Mouse (Mus musculus) layer of hippocampus, postnatal 36 days (tissue): Measurements from ENCODE around the gene Nr1i2. TPM values are rescaled to one million over a fixed set of nuclear protein-coding genes. Genes with fewer than 3 reads are reported as not detected.
"Not testable (repeated sequence)": the region's sequence is repeated elsewhere in the genome, so short reads cannot be mapped to it uniquely, and the experiment has no call there.

ENCODE experiments used
- DNase-seq, 2 experiments: peaks; one replicate each; pipeline ENCODE4 v3.0.0; 2022
- total RNA-seq, 2 experiments: library from RNA; stranded (reverse); gene quantifications; 2 replicates each; pipeline ENCODE4 v1.2.3; 2021

Gene Nr1i2
- total RNA-seq, 2 experiments from 2014 or later: not detected

DNA sequence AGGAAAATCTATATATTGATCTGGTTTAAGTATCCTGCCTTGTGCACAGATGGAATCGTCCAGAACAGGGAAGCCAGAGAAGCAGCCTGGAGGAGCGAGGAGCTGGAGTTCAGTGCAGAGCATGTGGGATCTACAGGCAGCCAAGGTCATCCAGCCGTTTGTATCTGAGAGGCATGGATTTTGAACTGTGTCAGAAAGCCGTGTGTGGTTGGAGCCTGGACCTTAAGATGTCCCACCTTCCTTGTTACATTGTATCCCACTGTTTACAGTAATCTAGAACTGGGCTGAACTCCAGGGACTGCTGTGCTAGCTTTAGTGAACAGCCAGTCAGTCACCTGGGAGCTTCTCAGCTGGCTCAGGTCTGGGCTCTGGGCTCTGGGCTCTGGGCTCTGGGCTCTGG lies 8.1 kb downstream of the Nr1i2 start:
- DNase-seq: no peak

DNA sequence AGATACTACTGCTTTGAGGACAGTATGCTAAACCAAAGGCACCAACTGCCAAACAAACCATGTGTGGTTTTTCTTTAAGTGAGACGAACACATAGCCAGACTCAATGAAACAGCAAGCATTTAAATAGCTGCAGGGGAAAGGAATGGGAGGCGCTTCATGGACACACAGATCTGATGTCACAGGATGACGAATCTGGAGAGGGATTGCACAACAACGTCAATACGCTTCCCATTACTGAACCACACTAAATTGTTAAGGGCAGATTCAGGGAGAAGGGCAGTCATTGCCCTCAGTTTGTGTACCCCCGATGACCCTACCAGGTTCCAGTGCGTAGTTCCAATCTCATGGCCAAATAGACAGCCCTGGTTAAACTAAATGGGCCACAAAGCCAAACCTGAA lies 8.8 kb downstream of the Nr1i2 start:
- DNase-seq: no peak

DNA sequence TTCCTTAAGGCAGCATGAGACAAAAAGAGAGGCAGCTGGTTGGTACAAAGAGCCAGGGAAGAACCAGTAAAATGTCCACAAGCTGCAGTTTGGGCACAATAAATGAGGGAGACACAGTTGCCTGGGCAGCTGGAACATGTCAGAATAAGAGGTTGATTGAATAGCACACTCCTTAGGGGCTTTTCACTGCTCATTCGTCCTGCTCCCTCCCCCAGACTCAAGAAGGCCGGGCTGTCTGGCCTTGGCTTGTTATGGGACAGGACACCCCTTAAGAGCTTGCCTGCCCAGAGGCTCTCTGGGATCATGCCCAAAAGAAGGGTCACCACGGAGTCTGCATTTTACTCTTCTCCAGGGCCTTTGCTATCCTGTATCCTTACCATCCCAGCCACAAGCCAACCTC lies 11.3 kb downstream of the Nr1i2 start:
- no peak for DNase-seq

DNA sequence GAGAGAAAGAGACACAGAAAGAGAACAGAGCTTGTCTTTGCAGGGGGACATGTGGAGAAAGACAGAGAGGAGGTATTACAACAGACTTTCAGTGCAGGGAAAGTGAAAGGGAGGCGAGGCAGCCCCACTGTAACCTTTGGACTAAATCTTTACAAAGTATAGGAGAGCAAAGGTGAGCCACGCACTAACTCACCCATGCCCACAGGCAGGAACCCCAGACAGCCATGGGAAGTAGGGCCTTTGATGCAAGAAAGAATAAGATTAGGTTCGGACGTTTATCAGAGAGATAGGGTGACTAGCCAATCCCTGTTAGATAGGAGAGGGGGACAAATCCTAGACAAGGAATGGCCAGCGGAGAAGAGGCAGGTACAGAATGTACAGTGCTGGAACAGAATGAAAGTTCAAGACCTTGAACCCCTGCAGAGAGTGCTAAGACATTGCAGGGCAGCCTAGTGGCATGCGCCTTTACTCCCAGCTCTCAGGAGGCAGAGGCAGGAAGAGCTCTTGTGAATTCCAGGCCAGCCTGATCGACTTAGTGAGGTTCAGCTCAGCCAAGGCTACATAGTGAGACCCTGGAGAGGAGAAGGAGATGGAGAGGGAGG lies 12.0 kb downstream of the Nr1i2 start:
- DNase-seq: no peak

DNA sequence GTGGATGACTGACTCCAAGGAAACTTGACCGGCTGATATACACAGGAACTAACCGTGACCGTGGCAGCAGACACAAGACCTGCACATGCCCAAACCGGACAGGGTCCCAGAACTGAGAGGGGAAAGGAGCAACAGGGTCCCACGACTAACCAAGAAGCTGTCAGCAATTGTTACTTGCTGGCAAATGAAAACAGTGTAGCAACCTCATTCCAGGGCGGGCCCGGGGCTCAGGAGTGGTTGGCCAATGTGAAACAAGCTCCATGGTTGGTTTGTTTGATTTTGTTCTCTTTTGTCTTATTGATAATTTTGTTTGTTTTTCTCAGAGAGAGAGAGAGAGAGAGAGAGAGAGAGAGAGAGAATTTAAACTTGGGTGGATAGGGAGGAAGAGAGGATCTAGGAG lies 13.7 kb downstream of the Nr1i2 start:
- no peak for DNase-seq

DNA sequence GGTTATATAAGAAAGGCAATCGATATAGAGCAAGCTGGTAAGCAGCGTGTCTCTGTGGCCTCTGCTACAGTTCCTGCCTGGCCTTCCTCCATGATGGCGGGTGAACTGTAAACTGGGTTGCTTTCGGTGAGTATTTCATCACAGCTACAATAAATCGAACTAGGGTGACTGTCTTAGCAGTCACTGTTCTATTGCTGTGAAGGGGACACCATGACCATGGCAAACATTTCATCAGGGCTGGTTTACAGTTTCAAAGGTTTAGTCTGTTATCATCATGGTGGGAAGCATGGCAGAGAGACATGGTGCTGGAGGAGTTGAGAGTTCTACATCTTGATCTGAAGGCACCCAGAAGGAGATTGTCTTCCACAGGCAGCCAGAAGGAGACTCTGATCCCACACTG lies 14.8 kb downstream of the Nr1i2 start:
- no peak for DNase-seq

DNA sequence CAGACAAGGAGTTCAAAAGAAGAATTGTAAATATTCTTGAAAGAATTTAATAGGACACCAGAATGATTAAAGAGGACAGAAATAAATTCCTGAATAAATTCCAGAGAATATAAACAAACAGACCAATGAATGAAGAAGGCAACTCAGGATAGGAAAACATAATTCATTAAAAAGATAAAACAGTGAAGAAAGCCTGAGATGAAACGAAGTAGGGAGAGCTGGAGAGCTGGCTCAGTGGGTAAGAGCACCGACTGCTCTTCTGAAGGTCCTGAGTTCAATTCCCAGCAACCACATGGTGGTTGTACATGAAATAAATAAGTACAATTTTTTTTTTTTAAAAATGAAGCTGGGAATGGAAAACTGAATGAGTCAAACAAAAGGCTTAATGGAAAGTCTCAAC lies 19.9 kb downstream of the Nr1i2 start:
- DNase-seq: no peak

DNA sequence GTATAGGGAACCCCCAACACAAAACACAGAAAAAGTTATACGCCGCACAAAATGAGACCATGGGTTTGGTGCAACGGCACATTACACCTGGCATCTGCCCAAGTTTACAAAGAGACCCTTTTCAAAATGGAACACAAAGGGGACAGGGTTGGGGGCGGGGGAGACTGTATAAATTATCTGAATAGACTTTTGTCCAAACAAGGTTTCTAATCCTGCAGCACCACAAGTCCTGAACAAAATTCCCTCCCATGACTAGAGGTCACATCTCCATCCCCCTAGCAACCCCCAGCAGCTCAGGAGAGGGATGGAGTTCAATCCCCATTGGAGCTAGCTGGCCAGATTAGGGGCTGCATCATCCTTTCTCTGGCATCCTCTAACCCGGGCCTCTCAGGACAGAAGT lies 22.1 kb downstream of the Nr1i2 start:
- no peak for DNase-seq

DNA sequence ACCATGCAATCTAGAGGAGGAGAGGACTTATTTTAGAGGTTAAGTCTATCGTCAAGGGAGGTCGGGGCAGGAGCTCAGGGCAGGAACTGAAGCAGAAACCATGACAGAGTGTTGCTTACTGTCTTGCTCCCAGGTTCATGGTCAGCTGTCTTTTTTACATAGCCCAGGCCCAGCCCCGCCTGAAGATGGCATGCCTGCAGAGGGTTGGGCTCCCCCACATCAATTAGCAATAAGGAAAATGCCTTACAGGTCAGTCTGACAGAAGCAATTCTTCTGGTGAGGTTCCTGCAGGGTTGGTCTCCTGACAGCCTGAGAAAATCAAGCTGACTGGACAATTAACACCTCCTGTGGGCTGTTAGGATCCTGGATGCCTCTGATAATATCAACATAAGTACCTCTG lies 23.0 kb downstream of the Nr1i2 start:
- DNase-seq: no peak

DNA sequence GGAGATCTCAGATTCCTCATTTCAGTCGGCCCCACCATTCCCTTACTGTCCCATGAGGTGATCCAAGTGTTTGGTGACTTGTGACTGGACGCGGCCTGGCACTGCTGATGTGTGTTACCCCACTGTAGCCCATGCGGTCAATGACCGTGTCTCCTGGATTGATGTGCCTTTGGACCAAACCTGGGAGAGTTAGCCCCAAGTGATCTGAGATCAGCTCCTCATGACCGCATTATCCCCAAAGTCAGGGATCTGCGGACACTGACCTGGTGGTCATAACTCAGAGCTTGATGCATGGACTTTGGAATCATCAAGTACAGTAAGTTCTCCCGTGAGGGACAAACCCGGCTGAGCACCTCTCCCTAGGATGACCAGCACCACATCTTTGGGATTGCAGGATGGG lies 38.7 kb downstream of the Nr1i2 start:
- DNase-seq: no peak

DNA sequence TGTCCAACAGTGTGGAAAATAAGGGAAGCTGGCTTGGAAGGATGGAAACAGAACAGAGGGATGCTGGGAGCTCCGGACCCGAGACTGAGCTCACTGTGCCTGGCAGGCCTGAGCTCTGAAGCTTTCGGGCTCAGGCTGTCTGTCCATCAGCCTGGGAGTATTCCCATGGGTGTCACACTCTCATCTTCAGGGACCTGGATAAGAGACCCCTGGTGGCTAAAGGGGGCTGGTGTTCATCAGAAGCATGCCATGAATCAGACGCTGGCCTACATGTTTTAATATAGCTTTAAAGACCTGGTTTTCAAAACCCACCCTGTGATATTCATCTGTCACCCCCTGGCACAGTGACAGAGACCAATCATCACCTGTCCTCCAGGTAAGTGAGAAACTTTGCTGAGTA lies 39.5 kb downstream of the Nr1i2 start:
- no peak for DNase-seq

DNA sequence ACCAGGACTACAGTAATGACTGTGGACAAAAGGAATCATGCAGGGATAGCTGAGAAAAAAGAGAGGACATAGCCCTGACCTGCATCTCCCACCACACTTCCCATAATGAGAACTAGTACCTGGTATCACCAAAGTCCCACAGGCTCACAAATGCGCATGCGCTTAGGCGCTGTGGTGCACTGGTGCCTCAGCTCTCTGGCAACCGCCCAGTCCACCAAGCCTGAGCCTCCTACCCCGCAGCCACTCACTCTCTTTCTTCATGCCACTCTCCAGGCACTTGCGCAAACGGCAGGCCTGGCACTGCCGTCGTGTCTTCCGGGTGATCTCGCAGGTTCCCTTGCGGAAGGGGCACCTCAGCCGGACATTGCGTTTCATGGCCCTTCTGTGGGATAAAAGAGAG lies 40.6 kb downstream of the Nr1i2 start:
- DNase-seq: no peak

DNA sequence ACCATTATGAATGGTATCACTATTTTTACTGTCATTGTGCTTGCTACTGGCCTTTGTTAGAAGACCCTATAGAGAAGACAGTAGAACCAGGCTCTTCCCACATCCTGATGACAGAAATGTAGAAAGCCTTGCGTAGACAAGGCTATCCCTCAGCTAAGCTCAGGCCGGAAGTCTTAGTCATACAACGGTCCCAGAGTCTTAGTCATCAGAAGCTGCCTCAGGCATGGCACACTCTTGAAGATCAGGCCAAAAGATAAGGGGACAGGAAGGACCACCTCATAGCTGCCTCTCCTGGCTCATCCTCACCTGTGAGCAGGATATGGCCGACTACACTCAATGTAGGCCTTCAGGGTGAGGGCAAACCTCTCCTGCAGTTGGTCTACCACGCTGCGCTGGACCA lies 44.2 kb downstream of the Nr1i2 start:
- DNase-seq: no peak

DNA sequence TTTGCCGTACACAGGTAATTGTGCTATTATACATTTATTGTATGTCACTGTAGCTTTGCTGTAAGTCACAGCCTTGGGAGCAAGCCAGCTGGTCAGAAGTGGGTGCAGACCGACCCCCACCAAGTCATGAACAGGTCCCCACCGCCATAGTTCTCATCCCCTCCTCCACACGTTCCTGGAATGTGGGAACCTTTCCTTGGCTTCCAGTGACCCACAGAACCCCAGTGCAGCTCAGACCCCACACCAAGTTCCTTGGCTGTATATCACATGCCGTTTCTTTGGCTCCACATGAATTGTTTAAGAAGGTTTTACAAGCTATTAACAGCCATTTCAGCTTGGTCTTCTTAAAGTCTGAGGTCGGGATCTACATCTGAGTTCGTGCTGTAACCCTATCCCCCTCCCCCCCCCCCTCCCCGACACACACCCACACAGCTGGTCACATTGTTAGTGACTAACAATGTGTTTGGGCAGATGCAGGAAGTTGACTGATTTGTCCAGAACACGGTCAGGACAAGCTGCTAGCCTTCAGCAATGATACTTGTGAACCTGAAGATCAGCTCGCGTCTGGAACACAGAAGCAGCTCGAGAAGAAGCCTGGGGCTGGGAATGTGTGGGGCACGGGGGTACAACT lies 46.2 kb downstream of the Nr1i2 start:
- DNase-seq: no peak

DNA sequence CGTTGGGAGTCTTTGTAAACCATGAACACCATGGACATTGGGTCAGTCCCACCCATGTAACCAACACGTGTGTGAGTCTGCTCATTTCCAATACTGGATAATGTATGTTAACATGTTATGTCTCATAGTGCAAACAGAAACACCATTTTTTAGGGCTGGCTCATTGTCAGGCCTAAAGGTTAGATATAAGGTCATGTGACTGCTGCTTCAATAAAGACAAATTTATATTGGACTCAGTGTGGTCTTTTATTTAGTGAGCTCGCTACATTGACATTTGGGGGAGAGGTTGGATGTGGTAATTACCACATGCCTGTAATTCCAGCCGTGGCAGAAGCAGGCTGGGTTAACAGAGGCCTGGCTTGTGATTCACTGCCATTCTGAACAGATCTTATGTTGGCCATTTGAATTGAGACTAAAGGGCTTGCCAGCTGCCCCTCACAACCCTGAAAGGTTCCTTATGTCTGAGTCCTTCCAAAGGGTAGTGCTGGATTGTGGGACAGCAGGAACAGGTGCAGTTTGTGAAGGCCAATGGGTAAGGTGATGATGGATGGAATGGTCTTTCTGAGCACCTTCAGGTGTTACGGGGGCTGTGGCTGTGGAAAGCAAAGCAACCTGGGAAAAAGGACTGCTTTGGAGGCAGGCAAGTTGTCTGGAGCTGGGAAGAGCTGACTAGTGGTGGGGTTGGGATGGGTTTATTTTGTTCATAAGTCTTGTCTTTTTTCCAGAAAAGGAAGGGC lies 48.6 kb downstream of the Nr1i2 start:
- DNase-seq: no peak

DNA sequence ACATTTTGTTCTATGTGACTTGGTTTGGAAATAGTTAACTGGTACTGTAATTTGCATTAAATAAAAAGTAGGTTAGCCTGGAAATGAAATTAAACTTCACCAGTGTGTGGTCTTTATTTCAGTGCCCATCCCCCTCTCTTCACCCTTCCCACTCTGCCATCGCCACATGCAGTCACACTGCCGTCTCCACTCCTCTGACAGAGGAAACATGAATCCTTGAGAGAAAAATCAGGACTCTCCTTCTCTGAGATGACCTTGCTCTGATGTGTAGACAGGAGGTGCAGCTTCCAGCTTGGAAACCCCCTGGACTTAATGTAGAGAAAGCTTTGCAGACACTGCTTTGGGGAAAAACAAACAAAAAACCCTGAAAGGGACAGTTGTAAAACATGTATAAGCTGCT lies 49.2 kb downstream of the Nr1i2 start:
- DNase-seq: no peak

DNA sequence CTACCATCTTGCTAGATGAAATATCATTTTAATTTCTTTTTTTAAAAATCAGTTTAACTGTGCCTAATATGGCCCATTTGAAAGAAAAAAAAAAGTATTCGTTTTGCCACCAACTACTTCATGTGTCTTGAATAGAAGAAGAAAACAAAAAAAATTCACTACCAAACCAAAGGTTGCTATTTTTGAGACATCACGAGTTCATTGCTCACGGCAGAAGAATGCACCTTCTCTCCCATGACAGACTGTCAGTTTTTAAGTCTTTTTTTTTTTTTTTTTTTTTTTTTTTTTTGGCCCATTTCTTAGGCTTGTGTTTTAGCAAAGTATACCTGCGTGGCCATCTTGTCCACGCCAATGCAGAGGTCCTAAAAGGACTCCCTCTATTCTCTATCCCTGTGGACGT lies 50.5 kb downstream of the Nr1i2 start:
- no peak for DNase-seq

DNA sequence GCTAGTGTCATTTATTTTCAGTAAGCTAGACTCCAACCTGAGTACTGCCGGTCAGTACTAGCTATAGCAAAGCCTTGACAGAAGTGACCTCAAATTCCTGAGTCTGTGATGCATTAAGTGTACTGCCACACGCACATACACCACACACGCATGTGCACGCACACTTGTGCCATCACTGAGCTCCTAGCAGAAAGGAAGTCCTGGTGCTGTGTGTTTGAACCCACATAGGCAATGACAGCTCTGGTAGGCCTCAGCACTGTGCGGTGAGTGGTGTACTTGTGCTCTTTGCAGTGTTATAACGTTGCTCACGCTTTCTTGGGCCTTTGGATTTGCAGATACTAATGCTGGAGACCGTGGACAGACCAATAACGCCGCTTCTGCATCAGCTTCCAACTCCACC lies 54.5 kb downstream of the Nr1i2 start:
- DNase-seq: no peak

DNA sequence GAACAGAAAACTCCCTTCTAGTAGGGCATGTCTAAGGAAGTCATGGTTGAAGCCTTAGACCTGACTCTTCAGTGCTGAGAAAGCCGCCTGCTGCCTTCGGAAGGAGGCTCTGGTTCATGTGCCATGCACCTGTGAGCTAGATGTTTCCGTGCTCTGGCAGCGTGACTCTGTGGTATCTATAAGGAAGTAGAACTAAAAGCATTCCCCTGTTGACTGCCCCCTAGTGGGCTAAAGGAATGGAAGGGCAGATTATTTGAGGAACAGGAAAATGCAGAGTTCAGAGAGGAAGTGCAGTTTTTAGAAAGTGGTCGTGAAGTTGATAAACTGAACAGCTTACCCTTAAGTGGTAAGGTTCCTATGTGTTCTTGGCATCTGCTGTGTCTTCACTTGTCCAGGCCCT lies 54.9 kb downstream of the Nr1i2 start:
- DNase-seq: no peak

DNA sequence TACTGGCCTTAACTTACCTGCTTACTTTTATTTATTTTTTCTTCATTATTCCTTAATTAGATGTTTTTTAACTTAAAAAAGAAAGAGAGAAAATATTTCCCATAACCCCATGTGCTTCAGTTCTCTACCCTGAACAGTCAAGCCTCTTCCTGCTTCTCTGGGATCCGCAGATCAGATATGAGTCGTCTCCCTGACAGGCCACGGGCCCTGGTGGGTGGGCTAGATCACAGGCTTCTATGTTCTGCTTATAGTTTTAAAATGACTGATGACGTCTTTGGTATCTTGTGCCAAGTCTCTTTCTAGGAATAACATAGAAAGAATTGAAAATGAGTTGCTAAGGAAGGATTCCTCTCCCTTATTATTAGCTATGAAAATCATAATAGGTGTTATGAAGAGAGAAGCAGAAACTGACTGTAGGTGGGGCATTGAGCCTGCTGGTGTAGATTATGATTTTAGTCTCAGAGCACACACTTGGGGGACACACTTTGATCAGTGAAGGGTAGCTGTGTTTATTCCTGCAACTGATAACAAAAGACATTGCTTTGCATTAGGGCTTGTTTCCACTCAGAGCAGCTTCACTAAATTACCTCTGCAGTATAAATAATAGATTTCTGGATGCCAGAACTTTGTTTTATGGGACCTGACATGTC lies 57.6 kb downstream of the Nr1i2 start:
- DNase-seq: no peak

DNA sequence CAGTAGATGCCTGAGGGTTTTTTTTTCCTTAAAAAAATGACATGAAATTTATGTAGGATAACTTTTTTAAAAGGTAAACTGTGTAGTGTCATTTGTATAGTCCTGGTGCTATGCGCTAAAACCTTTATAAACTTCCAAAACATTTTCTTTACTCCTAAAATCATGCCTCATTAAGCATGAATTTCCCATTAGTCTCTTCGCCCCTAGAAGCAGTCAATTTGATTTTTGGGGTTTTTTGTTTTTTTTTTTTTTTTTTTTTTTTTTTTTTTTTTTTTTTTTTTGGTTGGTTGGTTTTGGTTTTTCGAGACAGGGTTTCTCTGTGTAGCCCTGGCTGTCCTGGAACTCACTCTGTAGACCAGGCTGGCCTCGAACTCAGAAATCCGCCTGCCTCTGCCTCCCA lies 72.1 kb downstream of the Nr1i2 start:
- not testable (repeated sequence) for DNase-seq

DNA sequence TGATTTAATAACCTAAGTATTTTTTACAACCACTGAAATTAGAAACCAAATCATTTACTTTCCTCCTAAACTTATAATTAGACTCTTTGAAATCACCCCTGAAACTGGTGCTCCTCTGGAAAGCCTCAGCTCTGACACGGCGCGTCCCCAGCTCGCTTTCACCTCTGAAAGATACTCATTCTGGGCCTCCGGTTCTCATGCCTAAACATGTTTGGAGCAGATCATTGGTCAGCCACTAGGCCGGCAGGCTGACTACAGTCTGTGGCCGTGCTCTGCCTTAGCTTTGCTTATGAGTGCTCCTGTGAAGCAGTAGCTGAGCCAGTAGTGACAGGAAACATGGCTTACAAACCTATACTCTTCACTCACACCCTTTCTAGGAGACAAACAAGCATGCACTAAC lies 89.4 kb downstream of the Nr1i2 start:
- no peak for DNase-seq
